Mouse (Mus musculus): ENCODE measurements around the gene Psmb7. TPM values are rescaled to one million over a fixed set of nuclear protein-coding genes. Genes with fewer than 3 reads are reported as not detected.
A peak's percentile ranks its signal among the peaks of the same experiment; 100 is the strongest.

Gene Psmb7
- polyA plus RNA-seq, 1 experiment from 2014 or later: 299 TPM

- 71% methylated on average over 19 of the region's 19 CpGs for WGBS
- ATAC-seq (ENCODE audit: low FRiP score, low read depth): no peak
- Histone ChIP-seq H3K36me3 (peaks cover 9% of the 10 kb centered on the region; the same call in 1 of the 2 replicates), H3K9ac (no peak overlapping the region), H3K4me2 (replicated peaks) (no peak overlapping the region), H3K4me1 (peaks cover 19% of the 10 kb centered on the region; the same call in 1 of the 2 replicates), H3K27ac (no peak overlapping the region), H3K4me3 (no peak overlapping the region), H3K27me3 (replicated peaks) (no peaks in the 10 kb centered on the region), H3K9me3 (no peaks in the 10 kb centered on the region)
These were observed 89.5 kb downstream of the Psmb7 start for GRCm38 (mm10) chr2:38554226-38554995.

- no peak overlapping the region for H3K27ac ChIP-seq
- no peaks in the 10 kb centered on the region for H3K9me3 ChIP-seq
- no peak overlapping the region for H3K4me2 ChIP-seq (replicated peaks)
- H3K4me1 ChIP-seq: peaks cover 28% of the 10 kb centered on the region
- peak; percentile 25; the same call in 1 of the 2 replicates for ATAC-seq (ENCODE audit: low FRiP score, low read depth)
- H3K27me3 ChIP-seq (replicated peaks): no peaks in the 10 kb centered on the region
- no peaks in the 10 kb centered on the region; the same call in 1 of the 2 replicates for H3K36me3 ChIP-seq
- no peak overlapping the region for H3K9ac ChIP-seq
- no peak overlapping the region for H3K4me3 ChIP-seq
- 53% methylated on average over 15 of the region's 15 CpGs for WGBS
These were observed 91.9 kb downstream of the Psmb7 start for GRCm38 (mm10) chr2:38552004-38552443.

GRCm38 (mm10) chr2:38547793-38548517 lies 95.9 kb downstream of the Psmb7 start:
- no peak for ATAC-seq (ENCODE audit: low FRiP score, low read depth)
- 53% methylated on average over 11 of the region's 11 CpGs for WGBS
- Histone ChIP-seq H3K27me3 (replicated peaks) (no peaks in the 10 kb centered on the region), H3K9me3 (no peaks in the 10 kb centered on the region), H3K4me3 (no peak overlapping the region), H3K4me2 (replicated peaks) (no peak overlapping the region), H3K36me3 (no peaks in the 10 kb centered on the region; the same call in 1 of the 2 replicates), H3K4me1 (peaks cover 25% of the 10 kb centered on the region), H3K9ac (no peak overlapping the region), H3K27ac (no peak overlapping the region)

- no peak overlapping the region for H3K27ac ChIP-seq
- no peak overlapping the region for H3K4me2 ChIP-seq (replicated peaks)
- no peak overlapping the region for H3K4me3 ChIP-seq
- H3K36me3 ChIP-seq: no peaks in the 10 kb centered on the region
- no peaks in the 10 kb centered on the region for H3K27me3 ChIP-seq (replicated peaks)
- no peak overlapping the region for H3K9ac ChIP-seq
- H3K9me3 ChIP-seq: no peaks in the 10 kb centered on the region
- peaks cover 26% of the 10 kb centered on the region for H3K4me1 ChIP-seq
- ATAC-seq (ENCODE audit: low FRiP score, low read depth): no peak
- 84% methylated on average over 5 of the region's 5 CpGs for WGBS
These were observed 97.1 kb downstream of the Psmb7 start for GRCm38 (mm10) chr2:38546748-38547147.

GRCm38 (mm10) chr2:38546222-38546621 lies 97.7 kb downstream of the Psmb7 start:
- Histone ChIP-seq H3K9ac (no peak overlapping the region), H3K27me3 (replicated peaks) (no peaks in the 10 kb centered on the region)
- WGBS: 15% methylated on average over 6 of the region's 6 CpGs

GRCm38 (mm10) chr2:38545706-38546105 lies 98.2 kb downstream of the Psmb7 start:
- ATAC-seq (ENCODE audit: low FRiP score, low read depth): no peak
- Histone ChIP-seq H3K9ac (no peak overlapping the region), H3K36me3 (no peaks in the 10 kb centered on the region), H3K4me2 (replicated peaks) (no peak overlapping the region), H3K27ac (no peak overlapping the region), H3K9me3 (no peaks in the 10 kb centered on the region), H3K4me3 (no peak overlapping the region), H3K4me1 (peaks cover 27% of the 10 kb centered on the region), H3K27me3 (replicated peaks) (no peaks in the 10 kb centered on the region)

More at GRCm38 (mm10) chr2:38546222-38546621, 97.7 kb downstream of the Psmb7 start:
- Histone ChIP-seq H3K9me3 (no peaks in the 10 kb centered on the region), H3K4me1 (peaks cover 29% of the 10 kb centered on the region), H3K36me3 (no peaks in the 10 kb centered on the region), H3K27ac (no peak overlapping the region), H3K4me2 (replicated peaks) (no peak overlapping the region), H3K4me3 (no peak overlapping the region)
- ATAC-seq (ENCODE audit: low FRiP score, low read depth): no peak

- H3K9ac ChIP-seq: no peak overlapping the region
- no peak for ATAC-seq (ENCODE audit: low FRiP score, low read depth)
- H3K4me2 ChIP-seq (replicated peaks): no peak overlapping the region
- WGBS: 89% methylated on average over 6 of the region's 6 CpGs
- H3K4me1 ChIP-seq: peaks cover 30% of the 10 kb centered on the region
- H3K27me3 ChIP-seq (replicated peaks): no peaks in the 10 kb centered on the region
- H3K27ac ChIP-seq: no peak overlapping the region
- H3K4me3 ChIP-seq: no peak overlapping the region
- no peaks in the 10 kb centered on the region for H3K36me3 ChIP-seq
- H3K9me3 ChIP-seq: no peaks in the 10 kb centered on the region
These were observed 98.9 kb downstream of the Psmb7 start for GRCm38 (mm10) chr2:38544982-38545381.

GRCm38 (mm10) chr2:38544341-38544740 lies 99.5 kb downstream of the Psmb7 start:
- Histone ChIP-seq H3K4me2 (replicated peaks) (no peak overlapping the region), H3K4me3 (no peak overlapping the region), H3K9ac (no peak overlapping the region), H3K36me3 (no peaks in the 10 kb centered on the region), H3K9me3 (no peaks in the 10 kb centered on the region), H3K27me3 (replicated peaks) (no peaks in the 10 kb centered on the region), H3K4me1 (peaks cover 36% of the 10 kb centered on the region), H3K27ac (no peak overlapping the region)
- no peak for ATAC-seq (ENCODE audit: low FRiP score, low read depth)

GRCm38 (mm10) chr2:38543158-38543557 lies 100.7 kb downstream of the Psmb7 start:
- WGBS: 88% methylated on average over 2 of the region's 2 CpGs

GRCm38 (mm10) chr2:38542366-38542765 lies 101.5 kb downstream of the Psmb7 start:
- Histone ChIP-seq H3K4me2 (replicated peaks) (no peak overlapping the region), H3K9ac (no peak overlapping the region), H3K4me1 (peaks cover 44% of the 10 kb centered on the region), H3K4me3 (no peak overlapping the region), H3K36me3 (no peaks in the 10 kb centered on the region), H3K27me3 (replicated peaks) (no peaks in the 10 kb centered on the region), H3K9me3 (no peaks in the 10 kb centered on the region), H3K27ac (no peak overlapping the region)
- no peak for ATAC-seq (ENCODE audit: low FRiP score, low read depth)
- 56% methylated on average over 1 of the region's 1 CpGs for WGBS

More at GRCm38 (mm10) chr2:38543158-38543557, 100.7 kb downstream of the Psmb7 start:
- no peaks in the 10 kb centered on the region for H3K9me3 ChIP-seq
- H3K27ac ChIP-seq: no peak overlapping the region
- peaks cover 43% of the 10 kb centered on the region for H3K4me1 ChIP-seq
- no peak overlapping the region for H3K4me2 ChIP-seq (replicated peaks)
- no peaks in the 10 kb centered on the region for H3K27me3 ChIP-seq (replicated peaks)
- no peak overlapping the region for H3K4me3 ChIP-seq
- no peak for ATAC-seq (ENCODE audit: low FRiP score, low read depth)
- H3K36me3 ChIP-seq: no peaks in the 10 kb centered on the region
- H3K9ac ChIP-seq: no peak overlapping the region

GRCm38 (mm10) chr2:38541570-38541969 lies 102.3 kb downstream of the Psmb7 start:
- H3K27ac ChIP-seq: no peak overlapping the region
- no peak overlapping the region for H3K9ac ChIP-seq
- no peaks in the 10 kb centered on the region for H3K27me3 ChIP-seq (replicated peaks)
- ATAC-seq (ENCODE audit: low FRiP score, low read depth): no peak
- WGBS: 88% methylated on average over 1 of the region's 1 CpGs
- H3K4me1 ChIP-seq: peaks cover 44% of the 10 kb centered on the region
- H3K4me3 ChIP-seq: no peak overlapping the region
- H3K36me3 ChIP-seq: no peaks in the 10 kb centered on the region
- no peaks in the 10 kb centered on the region for H3K9me3 ChIP-seq
- no peak overlapping the region for H3K4me2 ChIP-seq (replicated peaks)

GRCm38 (mm10) chr2:38541101-38541500 lies 102.8 kb downstream of the Psmb7 start:
- 93% methylated on average over 3 of the region's 3 CpGs for WGBS
- H3K9me3 ChIP-seq: no peaks in the 10 kb centered on the region
- H3K9ac ChIP-seq: no peak overlapping the region
- peaks cover 45% of the 10 kb centered on the region for H3K4me1 ChIP-seq
- H3K27ac ChIP-seq: no peak overlapping the region
- H3K4me2 ChIP-seq (replicated peaks): no peak overlapping the region
- no peaks in the 10 kb centered on the region for H3K36me3 ChIP-seq
- ATAC-seq (ENCODE audit: low FRiP score, low read depth): no peak
- H3K4me3 ChIP-seq: no peak overlapping the region
- H3K27me3 ChIP-seq (replicated peaks): no peaks in the 10 kb centered on the region

Measured in neural tube, embryonic 12.5 days (tissue).